In genomic region chr16:92970587-92970986, GRCm38 (mm10) we compare ENCODE assay signal across 27 mouse cellular contexts.
"Had no signal": no experiment of that assay in that cellular context is flagged by ENCODE, and none has a peak within 500 bp of the region (broad histone marks: within the 10 kb centered on the region; RNA-seq: fewer than 3 reads in every experiment).

No protein-coding gene starts in this region.

- DNase-seq: cerebellum, adult 2 months; cerebellum, adult 8-10 months; cerebellum, adult 9-10 months; cerebellum, adult 9-11 months; cerebellum, postnatal 10 days; cerebellum, postnatal 14 days; cerebellum, postnatal 25 days; cerebellum, postnatal 36 days; embryo, embryonic 11 days; forebrain, postnatal 0 days; gastrocnemius, adult 2 months; gastrocnemius, postnatal 10 days; gastrocnemius, postnatal 14 days; gastrocnemius, postnatal 25 days; gastrocnemius, postnatal 36 days; heart, adult 2 months had no signal

- H3K4me1 ChIP-seq: embryonic facial prominence, embryonic 10.5 days; embryonic facial prominence, embryonic 12.5 days; embryonic facial prominence, embryonic 13.5 days; embryonic facial prominence, embryonic 15.5 days; forebrain, embryonic 10.5 days; forebrain, embryonic 12.5 days; forebrain, embryonic 13.5 days; forebrain, embryonic 15.5 days had no signal

- H3K4me3 ChIP-seq: embryonic facial prominence, embryonic 10.5 days; embryonic facial prominence, embryonic 12.5 days; embryonic facial prominence, embryonic 13.5 days; embryonic facial prominence, embryonic 15.5 days; erythroblast, embryonic 14.5 days; forebrain, embryonic 10.5 days; forebrain, embryonic 12.5 days; forebrain, embryonic 13.5 days; forebrain, embryonic 15.5 days; gastrocnemius, adult 2 months; heart, adult 2 months had no signal

- H3K4me2 ChIP-seq: embryonic facial prominence, embryonic 12.5 days; embryonic facial prominence, embryonic 13.5 days; embryonic facial prominence, embryonic 15.5 days; forebrain, embryonic 12.5 days; forebrain, embryonic 13.5 days; forebrain, embryonic 15.5 days had no signal

- H3K9ac ChIP-seq: embryonic facial prominence, embryonic 12.5 days; embryonic facial prominence, embryonic 13.5 days; embryonic facial prominence, embryonic 15.5 days; forebrain, embryonic 12.5 days; forebrain, embryonic 13.5 days; forebrain, embryonic 15.5 days; forebrain, postnatal 0 days had no signal

- H3K36me3 ChIP-seq: embryonic facial prominence, embryonic 10.5 days; embryonic facial prominence, embryonic 12.5 days; embryonic facial prominence, embryonic 13.5 days; embryonic facial prominence, embryonic 15.5 days; forebrain, embryonic 10.5 days; forebrain, embryonic 12.5 days; forebrain, embryonic 15.5 days had no signal

- H3K27ac ChIP-seq: embryonic facial prominence, embryonic 10.5 days; embryonic facial prominence, embryonic 12.5 days; embryonic facial prominence, embryonic 13.5 days; embryonic facial prominence, embryonic 15.5 days; forebrain, embryonic 10.5 days; forebrain, embryonic 12.5 days; forebrain, embryonic 13.5 days; forebrain, embryonic 15.5 days; gastrocnemius, adult 2 months; heart, adult 2 months had no signal

- H3K9me3 ChIP-seq: embryonic facial prominence, embryonic 10.5 days; embryonic facial prominence, embryonic 12.5 days; embryonic facial prominence, embryonic 13.5 days; embryonic facial prominence, embryonic 15.5 days; forebrain, embryonic 10.5 days; forebrain, embryonic 12.5 days; forebrain, embryonic 13.5 days; forebrain, embryonic 15.5 days had no signal

- H3K27me3 ChIP-seq: embryonic facial prominence, embryonic 12.5 days; embryonic facial prominence, embryonic 13.5 days; embryonic facial prominence, embryonic 15.5 days; forebrain, embryonic 12.5 days; forebrain, embryonic 13.5 days; forebrain, embryonic 15.5 days had no signal

- ATAC-seq: forebrain, embryonic 13.5 days; forebrain, embryonic 14.5 days; forebrain, embryonic 15.5 days; forebrain, embryonic 16.5 days; forebrain, postnatal 0 days had no signal
